Mouse (Mus musculus) cerebellum, adult 2 months (tissue): ENCODE data around the gene Srsf3. TPM values are rescaled to one million over a fixed set of nuclear protein-coding genes. Genes with fewer than 3 reads are reported as not detected.
A peak's percentile ranks its signal among the peaks of the same experiment; 100 is the strongest.

ENCODE experiments used
- DNase-seq, 2 experiments: peaks; one replicate each; pipeline ENCODE4 v3.0.0; 2021
- H3K27ac ChIP-seq: fragments of 200-500 bp; 2 replicates; pipeline ENCODE4 v1.5.1; 2012; ENCODE audit warnings: low read length, control low read depth, inconsistent platforms; ENCODE audit not compliant: insufficient read depth
- H3K27me3 ChIP-seq: fragments of 200-500 bp; 2 replicates; pipeline ENCODE4 v1.6.1; 2012; ENCODE audit warnings: inconsistent platforms, mild to moderate bottlenecking, low read length, moderate library complexity; ENCODE audit not compliant: control insufficient read depth, insufficient read depth
- H3K4me1 ChIP-seq: fragments of 200-500 bp; 2 replicates; pipeline ENCODE4 v1.6.1; 2011; ENCODE audit warnings: low read length; ENCODE audit not compliant: control insufficient read depth, insufficient read depth
- H3K4me3 ChIP-seq: fragments of 200-500 bp; replicated peaks from 2 replicates; pipeline ENCODE3; 2011; ENCODE audit warnings: mild to moderate bottlenecking, low read depth, low read length, control low read depth; ENCODE audit not compliant: insufficient read depth
- CTCF ChIP-seq: fragments of 200-500 bp; IDR thresholded peaks from 2 replicates; pipeline ENCODE4 v1.5.1; 2011; ENCODE audit warnings: low read depth, mild to moderate bottlenecking, control low read depth, low read length, moderate library complexity, borderline replicate concordance; ENCODE audit not compliant: insufficient read depth
- POLR2A ChIP-seq: fragments of 200-500 bp; IDR thresholded peaks from 2 replicates; pipeline ENCODE4 v1.6.1; 2011; ENCODE audit warnings: low read length, control low read depth, borderline replicate concordance; ENCODE audit not compliant: insufficient read depth
- WGBS: fragments of 180-500 bp; shearing (Covaris S2); methylation state at CpG from one replicate; pipeline ENCODE4 v1.1.7; 2018; 5-methylcytosine and 5-hydroxymethylcytosine counted together
- polyA plus RNA-seq: library from polyadenylated mRNA; depleted of rRNA; stranded (reverse); fragments of >200 nt; gene quantifications from 2 replicates; pipeline ENCODE4 v1.2.3, GENCODE M21; 2012

Gene Srsf3
- polyA plus RNA-seq, 1 experiment = 129 TPM

DNA sequence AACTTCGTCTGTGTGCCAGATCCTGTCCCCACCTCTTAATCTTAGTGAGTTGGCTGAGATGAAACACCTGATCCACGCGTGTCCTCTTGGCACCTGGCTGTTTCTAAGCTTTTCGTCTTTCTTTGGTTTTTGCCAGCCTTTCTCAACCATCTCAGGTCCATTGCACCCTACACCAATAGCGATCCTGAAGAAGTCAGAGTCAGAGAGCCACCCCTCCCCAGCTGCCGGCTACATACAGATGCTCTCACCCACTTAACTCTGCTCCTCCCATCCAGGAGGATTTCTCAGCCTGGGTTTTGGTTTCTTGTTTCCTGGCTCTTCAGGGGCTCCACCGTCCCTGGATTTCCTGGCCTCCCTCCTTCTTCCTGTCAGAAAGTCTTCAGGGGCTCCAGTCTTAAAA lies 13.0 kb upstream of the Srsf3 start:
- TF ChIP-seq POLR2A (no peak), CTCF (no peak)
- no peak overlapping the region for H3K27ac ChIP-seq
- H3K27me3 ChIP-seq = no peaks in the 10 kb centered on the region
- DNase-seq = no peak
- 89% methylated on average over 7 of the region's 7 CpGs for WGBS
- H3K4me1 ChIP-seq = no peaks in the 10 kb centered on the region
- no peak overlapping the region for H3K4me3 ChIP-seq

- no peak for DNase-seq
- no peak for TF ChIP-seq POLR2A
- TF ChIP-seq CTCF = peak; percentile 16; the same call in 1 of the 2 replicates
- Histone ChIP-seq H3K27ac (no peak overlapping the region), H3K4me1 (no peaks in the 10 kb centered on the region), H3K27me3 (no peaks in the 10 kb centered on the region), H3K4me3 (no peak overlapping the region)
Observed at GRCm38 (mm10) chr17:29020444-29020843, 12.0 kb upstream of the Srsf3 start.

- 44% methylated on average over 15 of the region's 15 CpGs for WGBS
- no peak for DNase-seq
- Histone ChIP-seq H3K27ac (no peak overlapping the region), H3K27me3 (no peaks in the 10 kb centered on the region), H3K4me3 (no peak overlapping the region), H3K4me1 (no peaks in the 10 kb centered on the region)
- TF ChIP-seq CTCF (peak; percentile 39; the same call in 1 of the 2 replicates), POLR2A (no peak)
Observed at GRCm38 (mm10) chr17:29022230-29022819, 10.1 kb upstream of the Srsf3 start.

- no peak for TF ChIP-seq POLR2A
- no peak for TF ChIP-seq CTCF
- Histone ChIP-seq H3K4me3 (no peak overlapping the region), H3K27me3 (no peaks in the 10 kb centered on the region), H3K4me1 (no peaks in the 10 kb centered on the region), H3K27ac (no peak overlapping the region)
- DNase-seq = no peak
- WGBS = 92% methylated on average over 6 of the region's 6 CpGs
Observed at GRCm38 (mm10) chr17:29023346-29023745, 9.1 kb upstream of the Srsf3 start.

DNA sequence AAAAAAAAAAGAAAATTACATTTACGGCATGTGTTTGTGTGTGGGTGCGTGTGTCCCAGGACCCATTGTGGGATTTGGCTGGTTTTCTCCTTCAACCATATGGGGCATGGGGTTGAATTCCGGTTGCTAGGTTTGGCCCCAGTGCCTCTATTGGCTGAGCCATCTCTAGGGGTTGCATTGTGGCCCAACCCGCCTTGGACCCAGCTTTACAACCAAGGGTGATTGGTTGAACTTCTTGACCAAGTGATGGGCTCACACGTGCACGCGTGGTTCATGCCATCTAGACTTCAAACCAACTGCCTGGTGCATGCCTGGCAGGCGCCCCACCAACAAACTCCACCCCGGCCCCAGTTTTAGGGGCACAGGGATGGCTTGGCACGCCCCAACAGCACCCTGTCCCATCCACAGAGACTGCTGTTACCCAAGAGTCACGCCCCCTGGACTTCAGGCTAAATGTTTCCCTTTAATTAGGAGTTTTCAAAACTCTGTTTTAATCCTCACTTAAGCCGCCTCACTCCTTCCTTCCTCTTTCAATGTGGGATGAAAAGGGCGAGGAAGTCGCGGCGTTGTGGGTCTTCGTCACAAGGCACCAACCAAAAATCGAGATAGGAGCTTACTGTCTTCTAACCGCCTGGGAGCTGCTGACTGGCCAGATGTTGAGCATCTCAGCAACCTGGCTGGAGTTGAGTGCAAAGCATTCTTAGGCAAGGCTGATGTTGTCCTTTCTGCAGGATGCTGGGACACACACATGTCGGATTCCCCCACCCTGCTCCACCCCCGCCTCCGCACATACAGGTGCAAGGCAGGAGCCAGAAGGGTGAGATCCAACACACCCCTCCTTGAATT lies 8.2 kb upstream of the Srsf3 start:
- TF ChIP-seq CTCF = no peak
- no peak for TF ChIP-seq POLR2A
- WGBS = 79% methylated on average over 22 of the region's 22 CpGs
- DNase-seq = no peak
- no peak overlapping the region for H3K27ac ChIP-seq
- no peaks in the 10 kb centered on the region for H3K4me1 ChIP-seq
- H3K27me3 ChIP-seq = no peaks in the 10 kb centered on the region
- H3K4me3 ChIP-seq = no peak overlapping the region

- Histone ChIP-seq H3K4me1 (no peaks in the 10 kb centered on the region), H3K27ac (no peak overlapping the region), H3K27me3 (no peaks in the 10 kb centered on the region), H3K4me3 (no peak overlapping the region)
- WGBS = 60% methylated on average over 10 of the region's 10 CpGs
- DNase-seq = no peak
- no peak for TF ChIP-seq CTCF
Observed at GRCm38 (mm10) chr17:29024896-29025565, 7.4 kb upstream of the Srsf3 start.

DNA sequence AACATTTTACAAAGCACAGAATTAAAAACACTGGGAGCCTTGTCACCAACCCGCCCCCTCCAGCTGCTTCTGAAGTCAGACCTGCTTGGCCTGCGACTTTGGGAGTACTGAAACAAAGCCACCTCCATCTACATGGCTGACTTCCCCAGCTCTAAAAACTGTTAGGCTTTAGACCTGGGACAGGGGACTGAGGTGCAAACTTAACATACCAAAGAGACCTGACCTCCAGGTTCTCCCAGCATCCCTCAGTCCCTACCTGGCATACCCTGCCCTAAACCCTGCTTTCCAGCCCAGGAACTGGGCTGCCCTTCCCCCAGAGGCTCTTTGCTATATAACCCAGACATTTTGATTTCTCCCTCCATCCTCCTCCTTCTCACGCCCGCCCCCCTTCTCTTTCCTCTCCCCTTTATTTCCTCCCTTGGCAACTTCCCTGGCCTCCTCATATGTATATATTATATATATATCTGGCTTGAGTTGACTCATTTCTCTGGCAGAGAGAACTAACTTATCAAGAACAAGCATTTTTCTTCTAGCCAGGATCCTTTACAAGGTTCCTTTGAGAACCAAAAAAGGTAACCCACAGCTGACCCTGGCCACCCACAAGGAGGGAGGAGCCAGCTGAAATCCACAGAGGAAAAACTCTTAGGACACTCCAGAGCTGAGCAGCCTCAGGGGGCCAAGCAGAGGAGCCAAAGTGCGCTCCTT lies 5.6 kb upstream of the Srsf3 start:
- Histone ChIP-seq H3K4me1 (no peaks in the 10 kb centered on the region), H3K27ac (no peak overlapping the region), H3K27me3 (no peaks in the 10 kb centered on the region), H3K4me3 (no peak overlapping the region)
- DNase-seq = no peak
- TF ChIP-seq CTCF (no peak), POLR2A (no peak)
- 77% methylated on average over 5 of the region's 5 CpGs for WGBS
